Mouse (Mus musculus): ENCODE measurements around the gene Mymk. TPM values are rescaled to one million over a fixed set of nuclear protein-coding genes. Genes with fewer than 3 reads are reported as not detected.

Gene Mymk
- total RNA-seq, 2 experiments from 2014 or later = 4.8 to 14.4 TPM

DNA sequence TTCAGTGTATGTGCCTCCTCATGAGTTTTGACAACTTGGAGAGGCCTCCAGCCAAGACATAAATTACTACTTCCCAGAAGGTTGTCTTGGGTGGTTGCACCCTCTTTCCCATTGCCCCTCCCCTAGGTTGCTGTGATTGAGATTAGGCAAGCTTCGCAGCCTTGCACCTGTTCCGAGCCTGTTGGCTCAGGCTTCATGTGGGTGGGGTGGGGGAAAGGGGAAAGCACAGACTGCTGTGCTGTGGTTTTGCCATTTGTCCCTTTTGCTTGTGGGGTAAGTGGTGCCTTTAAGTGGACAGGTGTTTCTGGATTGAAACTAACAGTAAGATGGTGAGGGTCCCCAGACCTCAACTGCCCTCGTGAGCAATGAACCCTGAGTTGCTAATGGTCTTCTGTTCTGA lies 36.0 kb downstream of the Mymk start:
- no peak for DNase-seq

GRCm38 (mm10) chr2:27032361-27032760 lies 39.6 kb downstream of the Mymk start:
- no peak for DNase-seq

GRCm38 (mm10) chr2:27028437-27029015 lies 43.5 kb downstream of the Mymk start:
- no peak for DNase-seq

DNA sequence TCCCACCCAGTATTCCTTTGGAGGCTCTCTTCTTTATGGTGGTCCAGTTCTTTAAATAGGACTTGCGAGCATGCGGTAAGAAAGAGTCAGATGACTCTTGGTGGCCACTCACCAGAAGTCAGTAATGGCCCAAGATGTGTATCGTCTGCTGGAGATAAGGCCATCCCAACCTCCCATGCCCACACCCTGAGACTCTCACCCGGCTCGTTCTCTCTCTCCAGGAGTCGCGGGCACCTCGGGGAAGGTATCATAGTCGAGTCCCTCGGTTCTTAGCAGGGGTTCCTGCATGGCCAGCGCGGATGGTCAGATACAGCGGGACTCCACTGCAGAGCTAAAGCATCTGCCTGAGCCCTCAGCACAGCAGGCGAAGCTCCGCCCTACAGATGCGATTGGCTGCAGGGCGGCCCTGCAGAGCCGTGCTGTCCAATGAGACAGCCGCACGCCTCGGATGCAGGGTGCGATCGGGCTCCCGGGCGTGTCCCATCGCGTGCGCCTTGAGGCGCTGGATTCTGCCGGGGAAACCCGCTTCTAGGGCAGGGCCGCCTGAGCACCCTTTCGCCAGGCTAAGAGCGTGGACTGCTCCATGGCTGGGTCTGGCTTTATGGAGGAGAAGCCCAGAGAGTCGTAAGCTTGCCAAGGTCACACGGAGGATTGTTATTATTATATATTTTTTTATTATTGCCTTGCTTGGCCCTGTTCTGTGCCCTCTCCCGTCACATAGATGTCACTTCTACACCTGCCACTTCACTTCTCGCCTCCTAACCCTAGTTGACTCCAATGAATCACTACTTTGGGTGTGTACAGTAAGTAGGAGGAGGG lies 44.2 kb downstream of the Mymk start, which contains the start of gene Slc2a6:
Gene Slc2a6, minus strand, starts transcription at position 381 of the 819 bp plus-strand sequence.
- DNase-seq = peak; percentile 87

- no peak for DNase-seq
Observed at GRCm38 (mm10) chr2:27026857-27027617, 44.9 kb downstream of the Mymk start.

- no peak for DNase-seq
Observed at GRCm38 (mm10) chr2:27026332-27026731, 45.6 kb downstream of the Mymk start.

DNA sequence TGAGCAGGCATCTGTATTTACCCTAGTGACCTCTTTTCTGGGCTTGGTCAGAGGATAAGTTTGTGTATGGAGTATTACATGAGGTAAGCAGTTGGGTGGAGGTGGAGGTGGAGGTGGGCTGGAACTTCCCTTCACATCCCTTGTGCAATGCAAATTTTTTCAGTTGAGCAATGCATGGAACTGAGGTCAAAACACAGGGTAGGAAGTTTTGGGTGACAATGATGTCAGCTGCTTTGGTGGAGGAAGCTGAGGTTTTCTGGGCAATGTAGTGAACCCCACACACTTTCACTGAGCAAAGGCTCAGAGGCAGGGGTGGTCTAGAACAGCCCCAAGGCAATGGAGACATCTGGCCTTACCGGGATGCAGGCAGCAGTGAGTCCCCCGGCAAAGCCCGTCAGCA lies 46.4 kb downstream of the Mymk start:
- no peak for DNase-seq

DNA sequence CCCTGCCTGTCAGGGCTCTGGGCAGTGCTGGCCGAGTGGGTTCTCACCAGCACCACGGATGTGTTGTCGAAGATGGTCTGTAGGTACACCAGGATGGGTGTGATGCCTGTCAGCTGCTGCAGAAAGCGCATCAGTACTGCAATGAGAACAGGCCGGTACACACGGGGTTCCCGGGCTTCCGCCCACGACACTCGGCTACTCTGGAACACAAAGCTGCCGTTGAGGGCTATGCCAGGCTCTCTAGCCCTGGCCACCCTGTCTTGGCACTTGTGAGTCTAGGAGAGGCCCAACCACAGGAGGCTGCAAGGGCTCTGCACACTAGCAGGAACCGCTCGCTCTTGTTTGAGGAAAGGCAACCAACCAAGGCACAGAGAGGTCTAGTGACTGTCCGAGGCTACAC lies 47.8 kb downstream of the Mymk start:
- DNase-seq = no peak

- no peak for DNase-seq
Observed at GRCm38 (mm10) chr2:27022612-27023011, 49.4 kb downstream of the Mymk start.

DNA sequence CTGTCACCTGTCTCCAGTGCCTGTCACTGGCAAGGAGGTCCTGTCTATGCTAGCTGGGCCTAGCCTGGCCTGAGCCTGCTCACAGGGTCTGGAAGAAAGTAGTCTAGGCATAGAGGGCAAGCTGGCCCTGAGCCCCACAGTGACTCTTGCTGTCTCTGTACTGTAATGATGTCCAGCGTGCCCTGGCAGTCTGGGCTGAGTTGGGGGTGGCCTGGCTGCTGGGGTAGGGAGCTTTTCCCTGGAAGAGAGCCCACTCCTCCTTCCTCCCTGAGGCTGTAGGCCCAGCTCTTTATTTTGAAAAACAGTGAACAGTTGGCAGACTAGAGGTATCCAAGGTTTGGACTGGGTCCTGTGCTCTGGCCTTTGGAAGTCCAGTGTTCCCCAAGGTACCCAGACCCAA lies 50.9 kb downstream of the Mymk start:
- no peak for DNase-seq

DNA sequence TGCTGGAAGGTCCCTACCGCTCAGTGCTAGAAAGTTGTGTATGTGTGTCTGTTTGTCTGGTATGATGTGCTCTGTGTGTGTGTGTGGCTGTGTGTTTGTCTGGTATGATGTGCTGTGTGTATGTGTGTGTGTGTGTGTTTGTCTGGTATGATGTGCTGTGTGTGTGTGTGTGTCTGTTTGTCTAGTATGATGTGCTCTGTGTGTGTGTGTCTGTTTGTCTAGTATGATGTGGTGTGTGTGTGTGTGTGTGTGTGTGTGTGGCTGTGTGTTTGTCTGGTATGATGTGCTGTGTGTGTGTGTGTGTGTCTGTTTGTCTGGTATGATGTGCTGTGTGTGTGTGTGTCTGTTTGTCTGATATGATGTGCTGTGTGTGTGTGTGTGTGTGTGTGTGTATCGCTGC lies 52.4 kb downstream of the Mymk start:
- no peak for DNase-seq

DNA sequence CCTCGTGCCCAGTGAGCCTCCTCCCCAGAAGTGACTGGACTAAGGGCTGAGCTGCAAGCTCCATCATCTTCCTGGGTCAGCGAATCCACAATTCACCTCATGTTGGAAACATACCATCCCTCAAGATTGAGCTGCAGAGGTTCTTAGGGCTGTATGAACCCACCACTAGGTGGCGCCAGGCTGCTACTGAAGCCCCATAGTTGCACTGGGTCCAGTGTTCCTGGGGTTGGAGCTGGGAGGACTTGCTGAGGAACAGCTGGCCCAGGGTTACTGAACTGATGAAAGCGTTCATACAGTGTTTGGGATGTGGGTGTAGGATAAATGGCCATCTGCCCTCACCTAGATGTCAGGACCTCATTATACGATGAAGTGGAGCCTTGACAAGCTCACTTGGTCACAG lies 54.2 kb downstream of the Mymk start:
- peak; percentile 40 for DNase-seq

Other genes with a start within 250 kb of the Mymk start
- gene Abo, start 207.2 kb downstream of the Mymk start, total RNA-seq (2021) = not detected
- gene Surf6, start 169.3 kb downstream of the Mymk start, total RNA-seq (2021) = 10 to 100 TPM; 10.3 to 12.0 TPM
- gene Med22, start 161.5 kb downstream of the Mymk start, total RNA-seq (2021) = 10 to 100 TPM; 16.2 to 17.6 TPM
- 100 to 1,000 TPM; 236 to 242 TPM for gene Rpl7a, start 161.4 kb downstream of the Mymk start, total RNA-seq (2021)
- 10 to 100 TPM; 10.9 to 12.5 TPM for gene Surf2, start 155.8 kb downstream of the Mymk start, total RNA-seq (2021)
- 10 to 100 TPM; 27.4 to 33.1 TPM for gene Surf1, start 155.6 kb downstream of the Mymk start, total RNA-seq (2021)
- gene Surf4, start 138.3 kb downstream of the Mymk start, total RNA-seq (2021) = 10 to 100 TPM; 72.8 to 87.1 TPM
- not detected for gene Stkld1, start 138.1 kb downstream of the Mymk start, total RNA-seq (2021)
- gene Rexo4, start 107.8 kb downstream of the Mymk start, total RNA-seq (2021) = 10 to 100 TPM; 14.2 to 16.3 TPM
- gene Adamts13, start 98.8 kb downstream of the Mymk start, total RNA-seq (2021) = not detected
- gene Cacfd1, start 62.3 kb downstream of the Mymk start, total RNA-seq (2021) = 10 to 100 TPM; 27.9 to 30.2 TPM
- gene Slc2a6, start 44.2 kb downstream of the Mymk start, total RNA-seq (2021) = under 1 TPM; 0.10 to 0.16 TPM
- gene Adamtsl2, start 7.2 kb upstream of the Mymk start, total RNA-seq (2021) = 1 to 10 TPM; 8.2 to 8.7 TPM
- not detected for gene Fam163b, start 70.3 kb upstream of the Mymk start, total RNA-seq (2021)
- not detected for gene Dbh, start 93.1 kb upstream of the Mymk start, total RNA-seq (2021)
- gene Sardh, start 176.2 kb upstream of the Mymk start, total RNA-seq (2021) = 1 to 10 TPM; 2.4 to 2.5 TPM